Mouse (Mus musculus): ENCODE data around the gene Zfhx3.

DNA sequence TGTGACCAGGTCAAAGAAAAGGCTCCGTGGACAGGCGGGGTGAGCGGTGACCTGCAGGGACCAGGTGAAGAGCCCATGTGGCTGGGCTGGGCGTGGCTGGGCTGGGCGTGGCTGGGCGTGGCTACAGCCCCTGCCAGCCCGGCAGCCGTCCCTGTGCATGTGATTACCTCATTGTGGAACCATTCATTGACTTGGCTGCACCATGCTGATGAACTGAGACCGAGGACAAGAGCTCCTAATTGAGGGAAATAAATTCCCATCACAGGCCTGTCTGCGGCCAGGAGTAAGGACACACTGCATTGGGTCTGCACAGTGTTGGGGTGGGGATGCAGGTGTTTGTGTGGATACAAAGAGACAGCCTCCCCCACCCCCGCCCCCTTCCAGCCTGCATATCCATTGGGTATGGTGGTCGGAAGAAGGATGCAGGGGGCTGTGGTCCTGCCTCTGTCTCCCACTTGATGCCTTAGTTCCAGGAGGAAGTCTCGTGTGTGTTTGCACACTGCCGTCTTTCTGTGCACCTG lies 956.9 kb downstream of the Zfhx3 start:
- TF ChIP-seq CTCF (conservative IDR thresholded peaks at IDR 0.05; ENCODE audit: insufficient read depth, insufficient read length, low read depth, low read length) (no peak), POLR2A (IDR thresholded peaks at IDR 0.05; ENCODE audit: low read depth, low read length) (no peak)

Data from kidney, adult 2 months (tissue).